Mouse (Mus musculus): ENCODE data around the gene Slc33a1. TPM values are rescaled to one million over a fixed set of nuclear protein-coding genes. Genes with fewer than 3 reads are reported as not detected.

The Slc33a1 gene
- total RNA-seq, 1 experiment from 2014 or later: 7.4 TPM

GRCm38 (mm10) chr3:63899309-63899695 lies 65.3 kb downstream of the Slc33a1 start, which contains the start of gene Plch1:
TSS of gene Plch1 (minus strand) at chr3:63899472.
- no peak for ATAC-seq (ENCODE audit: extremely low read depth, insufficient number of reproducible peaks, low FRiP score, poor library complexity, severe bottlenecking)

GRCm38 (mm10) chr3:63898581-63899308 lies 65.8 kb downstream of the Slc33a1 start:
- no peak for ATAC-seq (ENCODE audit: extremely low read depth, insufficient number of reproducible peaks, low FRiP score, poor library complexity, severe bottlenecking)

- ATAC-seq (ENCODE audit: extremely low read depth, insufficient number of reproducible peaks, low FRiP score, poor library complexity, severe bottlenecking): no peak
Measured at GRCm38 (mm10) chr3:63897177-63897576, 67.4 kb downstream of the Slc33a1 start.

GRCm38 (mm10) chr3:63896303-63896702 lies 68.3 kb downstream of the Slc33a1 start:
- ATAC-seq (ENCODE audit: extremely low read depth, insufficient number of reproducible peaks, low FRiP score, poor library complexity, severe bottlenecking): no peak

- no peak for ATAC-seq (ENCODE audit: extremely low read depth, insufficient number of reproducible peaks, low FRiP score, poor library complexity, severe bottlenecking)
Measured at GRCm38 (mm10) chr3:63895786-63896185, 68.8 kb downstream of the Slc33a1 start.

- ATAC-seq (ENCODE audit: extremely low read depth, insufficient number of reproducible peaks, low FRiP score, poor library complexity, severe bottlenecking): no peak
Measured at GRCm38 (mm10) chr3:63893677-63894076, 70.9 kb downstream of the Slc33a1 start.

- ATAC-seq (ENCODE audit: extremely low read depth, insufficient number of reproducible peaks, low FRiP score, poor library complexity, severe bottlenecking): no peak
Measured at GRCm38 (mm10) chr3:63892154-63892553, 72.4 kb downstream of the Slc33a1 start.

Other genes starting within 250 kb of the Slc33a1 start
- not detected in 2 replicates for gene Plch1, start 65.3 kb downstream of the Slc33a1 start, total RNA-seq (2017)
- gene E130311K13Rik, start 35.3 kb downstream of the Slc33a1 start, total RNA-seq (2017): 4.7 and 8.8 TPM in 2 replicates
- gene Gmps, start 11.3 kb upstream of the Slc33a1 start, total RNA-seq (2017): 14.6 and 16.6 TPM in 2 replicates
- under 0.01 TPM in 1 of 2 replicates, not detected in the other for gene Vmn2r1, start 116.8 kb upstream of the Slc33a1 start, total RNA-seq (2017)
- 0.25 TPM in 1 of 2 replicates, not detected in the other for gene Vmn2r2, start 177.2 kb upstream of the Slc33a1 start, total RNA-seq (2017)